Mouse (Mus musculus): ENCODE measurements around the gene Csrnp2. TPM values are rescaled to one million over a fixed set of nuclear protein-coding genes. Genes with fewer than 3 reads are reported as not detected.
A peak's percentile ranks its signal among the peaks of the same experiment; 100 is the strongest.
"Not testable (repeated sequence)": the region's sequence is repeated elsewhere in the genome, so short reads cannot be mapped to it uniquely, and the experiment has no call there.

Gene Csrnp2
- total and polyA plus RNA-seq, 3 experiments: 4.2 to 5.8 TPM; not detected in 1

DNA sequence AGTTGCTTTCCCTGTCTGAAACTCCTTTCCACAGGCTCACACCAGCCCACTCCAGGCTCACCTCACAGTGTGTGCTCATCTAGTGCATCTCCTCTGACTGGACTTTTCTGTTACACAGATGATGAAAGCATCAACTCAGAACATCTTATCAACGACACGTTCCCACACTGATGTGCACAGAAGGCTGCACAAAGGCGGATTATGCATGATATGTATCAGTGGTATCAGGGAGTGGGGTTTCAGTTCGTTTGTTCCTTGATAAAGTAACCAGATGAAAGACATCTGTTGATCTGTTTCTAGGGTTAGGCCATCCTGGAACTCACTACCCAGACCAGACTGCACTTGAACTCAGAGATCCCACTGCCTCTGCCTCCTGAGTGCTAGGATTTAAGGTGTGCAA lies 18.1 kb upstream of the Csrnp2 start (continued):
- TF ChIP-seq UBTF (IDR thresholded peaks at IDR 0.05; ENCODE audit: borderline replicate concordance, insufficient read depth, low read depth, low read length) (no peak), ZNF384 (IDR thresholded peaks at IDR 0.05; ENCODE audit: low read depth, low read length) (no peak), KAT2A (conservative IDR thresholded peaks at IDR 0.05; ENCODE audit: low read depth, low read length) (peak; percentile 9; the same call in 1 of the 2 replicates), CTCF (IDR thresholded peaks at IDR 0.05 in 2 of 3, conservative IDR thresholded peaks at IDR 0.05 in 1 of 3; ENCODE audit: control insufficient read depth in 1 of 3, insufficient read depth in 1 of 3, low read depth in 2 of 3, low read length in 3 of 3, poor library complexity in 1 of 3, severe bottlenecking in 1 of 3) (no peak), GABPA (IDR thresholded peaks at IDR 0.05; ENCODE audit: low read depth, low read length) (no peak), ZKSCAN1 (IDR thresholded peaks at IDR 0.05; ENCODE audit: low read depth, low read length) (no peak), JUND (IDR thresholded peaks at IDR 0.05; ENCODE audit: low read depth, low read length) (no peak), TBP (IDR thresholded peaks at IDR 0.05; ENCODE audit: low read depth, low read length) (no peak), MEF2A (IDR thresholded peaks at IDR 0.05; ENCODE audit: extremely low read depth, insufficient replicate concordance, low read depth, low read length, poor library complexity, severe bottlenecking) (no peak), TAL1 (IDR thresholded peaks at IDR 0.05; ENCODE audit: low read length) (no peak)

DNA sequence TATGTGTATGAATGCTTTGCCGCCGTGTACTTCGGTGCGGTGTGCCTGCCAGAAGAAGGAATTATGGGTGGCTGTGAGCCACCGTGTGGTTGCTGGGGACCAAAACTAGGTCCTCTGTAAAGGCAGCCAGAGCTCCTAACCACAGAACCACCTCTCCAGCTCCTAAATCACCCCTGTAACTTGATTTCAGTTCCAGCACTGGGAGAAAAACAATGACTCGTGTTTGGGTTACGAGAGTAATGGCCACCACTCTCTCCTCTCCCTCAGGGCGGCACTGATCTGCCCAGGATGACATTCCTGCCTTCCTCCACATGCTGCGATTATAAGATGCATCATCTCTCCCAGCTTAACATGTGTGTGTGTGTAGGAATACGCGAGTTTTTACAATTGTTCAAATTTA lies 14.8 kb upstream of the Csrnp2 start:
- Histone ChIP-seq H3K27ac (ENCODE audit: control insufficient read depth, low read depth, low read length) (no peak overlapping the region), H3K9me3 (replicated peaks; ENCODE audit: insufficient read depth, low read length) (no peaks in the 10 kb centered on the region), H3K36me3 (ENCODE audit: control insufficient read depth in 1 of 2, insufficient read depth in 2 of 2, low read length in 2 of 2) (peaks cover 0 to 11% of the 10 kb centered on the region in 2 experiments; a peak in 1 of 4 replicates), H3K4me1 (ENCODE audit: control insufficient read depth in 1 of 2, insufficient read depth in 2 of 2, low read length in 2 of 2) (peaks cover 8 to 9% of the 10 kb centered on the region in 2 experiments), H3K79me2 (ENCODE audit: control insufficient read depth, insufficient read depth, low read length, poor library complexity) (no peaks in the 10 kb centered on the region), H3K9ac (ENCODE audit: control insufficient read depth, low read depth, low read length, poor library complexity, severe bottlenecking) (no peak overlapping the region), H3K27me3 (ENCODE audit: control insufficient read depth in 1 of 2, insufficient read depth in 2 of 2, low read length in 2 of 2) (no peaks in the 10 kb centered on the region), H3K4me3 (ENCODE audit: control insufficient read depth in 1 of 2, insufficient read depth in 1 of 2, low read depth in 2 of 2, low read length in 2 of 2) (no peak overlapping the region)
- no peak for TF ChIP-seq MAX (IDR thresholded peaks at IDR 0.05; ENCODE audit: low read length)
- no peak for TF ChIP-seq ZNF384 (IDR thresholded peaks at IDR 0.05; ENCODE audit: low read depth, low read length)
- no peak for TF ChIP-seq MYB (IDR thresholded peaks at IDR 0.05; ENCODE audit: low read depth, low read length)
- no peak for TF ChIP-seq TAL1 (IDR thresholded peaks at IDR 0.05; ENCODE audit: low read length)
- no peak for TF ChIP-seq KAT2A (conservative IDR thresholded peaks at IDR 0.05; ENCODE audit: low read depth, low read length)
- TF ChIP-seq SMC3 (IDR thresholded peaks at IDR 0.05; ENCODE audit: low read depth, low read length): no peak
- no peak for TF ChIP-seq SIN3A (IDR thresholded peaks at IDR 0.05; ENCODE audit: low read length)
- no peak for TF ChIP-seq MAFK (IDR thresholded peaks at IDR 0.05; ENCODE audit: borderline replicate concordance, low read depth, low read length)
- TF ChIP-seq ZKSCAN1 (IDR thresholded peaks at IDR 0.05; ENCODE audit: low read depth, low read length): no peak
- DNase-seq (ENCODE audit: low read depth, low spot score): no peak

DNA sequence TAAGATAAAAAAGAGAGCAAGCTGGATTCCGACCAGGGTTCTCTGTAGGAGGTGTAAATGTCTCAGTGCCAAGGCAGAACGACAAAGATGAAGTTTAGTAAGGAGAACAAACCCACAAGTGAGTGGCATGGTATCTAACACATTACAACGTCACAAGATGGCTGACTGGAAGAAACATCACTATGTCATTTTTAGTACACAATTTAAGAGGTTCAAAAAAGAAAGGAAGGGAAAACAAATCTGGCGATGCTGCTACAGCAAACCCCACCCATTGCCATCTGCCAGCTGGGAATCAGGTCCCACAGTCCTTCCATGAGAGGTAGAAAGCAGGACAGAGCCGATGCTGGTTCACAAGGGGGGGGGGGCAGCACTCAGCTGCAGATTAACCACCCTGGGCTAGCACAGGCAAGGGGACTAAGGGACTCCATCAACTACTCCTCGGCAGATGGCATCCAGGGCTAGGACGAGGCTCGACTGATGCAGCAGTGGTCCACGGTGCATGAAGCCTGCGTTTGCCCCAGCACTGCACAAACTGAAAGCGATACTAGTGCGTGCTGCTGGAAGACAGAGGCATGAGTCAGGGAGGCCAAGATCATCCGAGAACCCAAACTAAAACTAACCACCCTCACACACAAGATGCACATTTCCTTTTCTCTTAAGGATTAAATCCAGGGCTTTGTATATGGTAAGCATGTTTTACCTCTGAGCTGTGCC lies 13.3 kb upstream of the Csrnp2 start:
- H3K9me3 ChIP-seq (replicated peaks; ENCODE audit: insufficient read depth, low read length): no peaks in the 10 kb centered on the region
- TF ChIP-seq ELF1 (IDR thresholded peaks at IDR 0.05; ENCODE audit: low read depth, low read length): no peak
- TF ChIP-seq MYC (IDR thresholded peaks at IDR 0.05; ENCODE audit: low read depth, low read length): no peak
- no peak for TF ChIP-seq CHD1 (IDR thresholded peaks at IDR 0.05; ENCODE audit: low read depth, low read length)
- no peak for TF ChIP-seq ETS1 (IDR thresholded peaks at IDR 0.05; ENCODE audit: low read depth, low read length)
- TF ChIP-seq TBP (IDR thresholded peaks at IDR 0.05; ENCODE audit: low read depth, low read length): no peak
- no peak for TF ChIP-seq MEF2A (IDR thresholded peaks at IDR 0.05; ENCODE audit: extremely low read depth, insufficient replicate concordance, low read depth, low read length, poor library complexity, severe bottlenecking)
- TF ChIP-seq EP300 (IDR thresholded peaks at IDR 0.05; ENCODE audit: low read depth in 1 of 2, low read length in 2 of 2): no peak
- no peak for TF ChIP-seq HCFC1 (IDR thresholded peaks at IDR 0.05; ENCODE audit: low read depth, low read length)
- no peak for TF ChIP-seq MXI1 (IDR thresholded peaks at IDR 0.05; ENCODE audit: low read depth, low read length)
- no peaks in the 10 kb centered on the region for H3K79me2 ChIP-seq (ENCODE audit: control insufficient read depth, insufficient read depth, low read length, poor library complexity)
- no peak overlapping the region for H3K4me3 ChIP-seq (ENCODE audit: control insufficient read depth in 1 of 2, insufficient read depth in 1 of 2, low read depth in 2 of 2, low read length in 2 of 2)
- peaks cover 0 to 9% of the 10 kb centered on the region in 2 experiments; a peak in 1 of 4 replicates for H3K36me3 ChIP-seq (ENCODE audit: control insufficient read depth in 1 of 2, insufficient read depth in 2 of 2, low read length in 2 of 2)
- H3K27ac ChIP-seq (ENCODE audit: control insufficient read depth, low read depth, low read length): no peak overlapping the region
- H3K9ac ChIP-seq (ENCODE audit: control insufficient read depth, low read depth, low read length, poor library complexity, severe bottlenecking): no peak overlapping the region
- H3K27me3 ChIP-seq (ENCODE audit: control insufficient read depth in 1 of 2, insufficient read depth in 2 of 2, low read length in 2 of 2): no peaks in the 10 kb centered on the region
- peaks cover 6 to 7% of the 10 kb centered on the region in 2 experiments for H3K4me1 ChIP-seq (ENCODE audit: control insufficient read depth in 1 of 2, insufficient read depth in 2 of 2, low read length in 2 of 2)
- no peak for DNase-seq (ENCODE audit: low read depth, low spot score)

DNA sequence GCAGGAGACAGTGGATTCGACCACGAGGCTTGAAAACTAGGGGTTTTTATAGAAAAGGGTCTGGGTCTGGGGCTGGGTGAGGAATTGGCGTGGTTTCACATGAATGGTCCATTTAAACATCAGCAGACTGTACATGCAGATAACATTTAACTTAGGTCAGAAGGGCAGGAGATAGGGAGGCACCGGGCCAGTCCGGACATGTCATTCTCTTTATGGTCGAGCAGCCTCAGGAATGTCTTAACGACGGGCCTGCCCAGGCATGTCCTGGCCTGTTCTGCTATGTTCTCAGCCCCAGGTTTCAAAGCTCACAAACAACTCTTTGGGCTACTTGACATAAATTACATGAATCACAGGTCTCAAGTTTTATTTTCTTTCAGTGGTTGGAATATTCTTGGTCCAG lies 4.2 kb upstream of the Csrnp2 start:
- H3K79me2 ChIP-seq (ENCODE audit: control insufficient read depth, insufficient read depth, low read length, poor library complexity); H3K4me3 ChIP-seq (ENCODE audit: control insufficient read depth in 1 of 2, insufficient read depth in 1 of 2, low read depth in 2 of 2, low read length in 2 of 2); H3K36me3 ChIP-seq (ENCODE audit: control insufficient read depth in 1 of 2, insufficient read depth in 2 of 2, low read length in 2 of 2); H3K27ac ChIP-seq (ENCODE audit: control insufficient read depth, low read depth, low read length); H3K27me3 ChIP-seq (ENCODE audit: control insufficient read depth in 1 of 2, insufficient read depth in 2 of 2, low read length in 2 of 2); DNase-seq (ENCODE audit: low read depth, low spot score); H3K9me3 ChIP-seq (replicated peaks; ENCODE audit: insufficient read depth, low read length); H3K9ac ChIP-seq (ENCODE audit: control insufficient read depth, low read depth, low read length, poor library complexity, severe bottlenecking); H3K4me1 ChIP-seq (ENCODE audit: control insufficient read depth in 1 of 2, insufficient read depth in 2 of 2, low read length in 2 of 2): not testable (repeated sequence)
